Mouse (Mus musculus): Measurements from ENCODE around the gene Ankrd52. TPM values are rescaled to one million over a fixed set of nuclear protein-coding genes. Genes with fewer than 3 reads are reported as not detected.

The Ankrd52 gene
- total RNA-seq, 2 experiments from 2014 or later, result 54.7 to 69.5 TPM

- DNase-seq (ENCODE audit: extremely low spot score in 1 of 2, low spot score in 1 of 2), result peak in 1 of 2 experiments; percentile 29
Measured at GRCm38 (mm10) chr10:128435186-128435823, 58.4 kb downstream of the Ankrd52 start.

GRCm38 (mm10) chr10:128435873-128436272, 59.0 kb downstream of the Ankrd52 start:
- no peak for DNase-seq (ENCODE audit: extremely low spot score in 1 of 2, low spot score in 1 of 2)

GRCm38 (mm10) chr10:128436376-128436775, 59.5 kb downstream of the Ankrd52 start:
- DNase-seq (ENCODE audit: extremely low spot score in 1 of 2, low spot score in 1 of 2), result no peak

GRCm38 (mm10) chr10:128438675-128439279, 61.9 kb downstream of the Ankrd52 start:
- no peak for DNase-seq (ENCODE audit: extremely low spot score in 1 of 2, low spot score in 1 of 2)

GRCm38 (mm10) chr10:128440407-128440806, 63.5 kb downstream of the Ankrd52 start:
- DNase-seq (ENCODE audit: extremely low spot score in 1 of 2, low spot score in 1 of 2), result no peak

- no peak for DNase-seq (ENCODE audit: extremely low spot score in 1 of 2, low spot score in 1 of 2)
Measured at GRCm38 (mm10) chr10:128441324-128442119, 64.6 kb downstream of the Ankrd52 start.

- no peak for DNase-seq (ENCODE audit: extremely low spot score in 1 of 2, low spot score in 1 of 2)
Measured at GRCm38 (mm10) chr10:128442718-128443117, 65.8 kb downstream of the Ankrd52 start.

GRCm38 (mm10) chr10:128444354-128444753, 67.4 kb downstream of the Ankrd52 start:
- no peak for DNase-seq (ENCODE audit: extremely low spot score in 1 of 2, low spot score in 1 of 2)

- no peak for DNase-seq (ENCODE audit: extremely low spot score in 1 of 2, low spot score in 1 of 2)
Measured at GRCm38 (mm10) chr10:128445407-128445806, 68.5 kb downstream of the Ankrd52 start.

- DNase-seq (ENCODE audit: extremely low spot score in 1 of 2, low spot score in 1 of 2), result no peak
Measured at GRCm38 (mm10) chr10:128451014-128451413, 74.1 kb downstream of the Ankrd52 start.

GRCm38 (mm10) chr10:128454471-128454870, 77.6 kb downstream of the Ankrd52 start:
- DNase-seq (ENCODE audit: extremely low spot score in 1 of 2, low spot score in 1 of 2), result no peak

- peak in 1 of 2 experiments; percentile 58 for DNase-seq (ENCODE audit: extremely low spot score in 1 of 2, low spot score in 1 of 2)
Measured at GRCm38 (mm10) chr10:128455280-128455679, 78.4 kb downstream of the Ankrd52 start.

- no peak for DNase-seq (ENCODE audit: extremely low spot score in 1 of 2, low spot score in 1 of 2)
Measured at GRCm38 (mm10) chr10:128457676-128458075, 80.8 kb downstream of the Ankrd52 start.

Small RNAs within 50 kb of the gene (microRNA-seq; reads per million reads assigned to microRNA genes)
- gene Gm25361, result 0 reads per million in 2 experiments
- 0 reads per million in 2 experiments for gene Gm26308
- 0.37 to 0.40 reads per million in 2 experiments for gene Mir6914
- 5.7 to 8.6 reads per million in 2 experiments for gene Mir6915
- gene Mir8105, result 1.8 to 2.0 reads per million in 2 experiments

Other genes with a start within 250 kb of the Ankrd52 start
- 10 to 100 TPM; 11.5 to 11.9 TPM for gene Rbms2, start 196.8 kb upstream of the Ankrd52 start, total RNA-seq (2021)
- gene Gls2, start 182.7 kb upstream of the Ankrd52 start, total RNA-seq (2021), result 10 to 100 TPM; 19.2 to 23.5 TPM
- 10 to 100 TPM in 1 of 2 experiments, 1 to 10 TPM in 1; 8.5 to 10.6 TPM for gene Spryd4, start 165.3 kb upstream of the Ankrd52 start, total RNA-seq (2021)
- gene Mip, start 151.3 kb upstream of the Ankrd52 start, total RNA-seq (2021), result not detected
- 1 to 10 TPM; 4.3 to 5.6 TPM for gene Timeless, start 145.1 kb upstream of the Ankrd52 start, total RNA-seq (2021)
- gene Apon, start 123.0 kb upstream of the Ankrd52 start, total RNA-seq (2021), result not detected
- not detected for gene Apof, start 108.4 kb upstream of the Ankrd52 start, total RNA-seq (2021)
- 10 to 100 TPM; 27.8 to 30.0 TPM for gene Stat2, start 106.6 kb upstream of the Ankrd52 start, total RNA-seq (2021)
- gene Il23a, start 78.4 kb upstream of the Ankrd52 start, total RNA-seq (2021), result 1 to 10 TPM in 1 of 2 experiments, under 1 TPM in 1; 0.84 to 1.1 TPM
- gene Pan2, start 73.8 kb upstream of the Ankrd52 start, total RNA-seq (2021), result 10 to 100 TPM; 12.3 to 17.4 TPM
- gene Cnpy2, start 54.7 kb upstream of the Ankrd52 start, total RNA-seq (2021), result 10 to 100 TPM; 81.1 to 92.0 TPM
- 100 to 1,000 TPM; 232 to 242 TPM for gene Cs, start 39.4 kb upstream of the Ankrd52 start, total RNA-seq (2021)
- gene Coq10a, start 8.1 kb upstream of the Ankrd52 start, total RNA-seq (2021), result 10 to 100 TPM; 52.9 to 53.5 TPM
- gene Slc39a5, start 24.1 kb downstream of the Ankrd52 start, total RNA-seq (2021), result not detected
- gene Nabp2, start 34.4 kb downstream of the Ankrd52 start, total RNA-seq (2021), result 100 to 1,000 TPM in 1 of 2 experiments, 10 to 100 TPM in 1; 96.7 to 101 TPM
- gene Rnf41, start 34.5 kb downstream of the Ankrd52 start, total RNA-seq (2021), result 10 to 100 TPM; 68.0 to 76.9 TPM
- 100 to 1,000 TPM; 228 to 242 TPM for gene Smarcc2, start 82.1 kb downstream of the Ankrd52 start, total RNA-seq (2021)
- 100 to 1,000 TPM; 551 to 619 TPM for gene Myl6, start 117.0 kb downstream of the Ankrd52 start, total RNA-seq (2021)
- 10 to 100 TPM; 17.4 to 18.9 TPM for gene Myl6b, start 121.6 kb downstream of the Ankrd52 start, total RNA-seq (2021)
- gene Esyt1, start 148.8 kb downstream of the Ankrd52 start, total RNA-seq (2021), result 1 to 10 TPM; 4.6 to 5.0 TPM
- 10 to 100 TPM; 13.2 to 14.8 TPM for gene Zc3h10, start 170.7 kb downstream of the Ankrd52 start, total RNA-seq (2021)
- gene Rpl41, start 172.2 kb downstream of the Ankrd52 start, total RNA-seq (2021), result 1,000 to 10,000 TPM; 1,459 to 1,623 TPM
- gene Pa2g4, start 188.9 kb downstream of the Ankrd52 start, total RNA-seq (2021), result 10 to 100 TPM; 62.9 to 65.3 TPM
- gene Erbb3, start 212.5 kb downstream of the Ankrd52 start, total RNA-seq (2021), result 1 to 10 TPM; 9.7 to 10.0 TPM
- gene Rps26, start 249.6 kb downstream of the Ankrd52 start, total RNA-seq (2021), result 100 to 1,000 TPM; 321 to 324 TPM

All from layer of hippocampus, postnatal 25 days (tissue).